In the genomic region with DNA sequence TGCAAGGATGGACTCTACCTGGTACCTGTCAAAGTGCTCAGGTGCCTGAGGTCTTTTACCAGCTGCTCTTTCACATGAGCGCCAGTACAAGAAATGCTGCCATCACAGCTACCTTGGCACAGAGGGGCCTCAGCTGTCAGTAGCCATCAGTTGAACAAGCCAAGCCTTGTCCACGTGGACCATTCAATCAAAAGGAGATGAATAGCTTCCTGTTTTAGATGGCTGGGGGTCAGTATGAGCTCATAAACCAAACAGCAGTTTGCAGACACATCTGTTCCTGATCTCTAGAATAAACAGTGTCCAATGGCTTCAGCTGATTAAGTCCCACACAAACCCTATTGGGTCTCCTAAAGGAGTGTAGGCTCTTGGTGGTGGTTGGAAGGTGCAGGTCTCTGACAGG, we compare ENCODE assay signal across 17 mouse cellular contexts. TPM values are rescaled to one million over a fixed set of nuclear protein-coding genes. Genes with fewer than 3 reads are reported as not detected.
DNase-seq lines count a peak whose midpoint lies in the region; ATAC-seq lines count a peak whose summit lies in the region.
"Had no signal": no experiment of that assay in that cellular context is flagged by ENCODE, and none has a peak within 500 bp of the region (broad histone marks: within the 10 kb centered on the region; RNA-seq: fewer than 3 reads in every experiment).

No protein-coding gene starts in this region.

- H3K36me3 ChIP-seq in hindbrain, embryonic 10.5 days, result peaks cover 97% of the 10 kb centered on the region
- peaks cover 91% of the 10 kb centered on the region for H3K36me3 ChIP-seq in hindbrain, embryonic 12.5 days
- H3K36me3 ChIP-seq in intestine, embryonic 14.5 days (ENCODE audit: control insufficient read depth, insufficient read depth, low read length), result peaks cover 85% of the 10 kb centered on the region
- peaks cover 37% of the 10 kb centered on the region for H3K36me3 ChIP-seq in stomach, embryonic 15.5 days
- H3K36me3 ChIP-seq in liver, embryonic 12.5 days, result peaks cover 78% of the 10 kb centered on the region

- intact Hi-C loops in heart, postnatal 25 days (cut with DNase I), result no loop called here

- H3K4me3 ChIP-seq in hindbrain, embryonic 10.5 days, result no peak overlapping the region
- H3K4me3 ChIP-seq in hindbrain, embryonic 12.5 days, result no peak overlapping the region
- no peak overlapping the region for H3K4me3 ChIP-seq in intestine, embryonic 14.5 days (ENCODE audit: low read depth, low read length)
- no peak overlapping the region for H3K4me3 ChIP-seq in stomach, embryonic 15.5 days (replicated peaks)
- no peak overlapping the region for H3K4me3 ChIP-seq in liver, embryonic 12.5 days
- H3K4me3 ChIP-seq: erythroblast, embryonic 14.5 days; heart, embryonic 12.5 days; hindbrain, embryonic 13.5 days; megakaryocyte, embryonic 14.5 days had no signal

- 70% methylated on average over 2 of the region's 2 CpGs for WGBS in hindbrain, embryonic 10.5 days
- WGBS in hindbrain, embryonic 12.5 days, result 63% methylated on average over 2 of the region's 2 CpGs
- WGBS in intestine, embryonic 14.5 days, result 44% methylated on average over 2 of the region's 2 CpGs
- 30% methylated on average over 2 of the region's 2 CpGs for WGBS in stomach, embryonic 15.5 days
- WGBS in liver, embryonic 12.5 days (ENCODE audit: insufficient replicate concordance), result 57% methylated on average over 2 of the region's 2 CpGs

- no peak overlapping the region for H3K9ac ChIP-seq in hindbrain, embryonic 12.5 days
- no peak overlapping the region for H3K9ac ChIP-seq in intestine, embryonic 14.5 days (ENCODE audit: low read length)
- no peak overlapping the region for H3K9ac ChIP-seq in stomach, embryonic 15.5 days
- H3K9ac ChIP-seq in liver, embryonic 12.5 days, result no peak overlapping the region
- H3K9ac ChIP-seq: heart, embryonic 12.5 days; hindbrain, embryonic 13.5 days; lung, embryonic 14.5 days had no signal

- no peak for ATAC-seq in hindbrain, embryonic 12.5 days (ENCODE audit: low FRiP score)
- ATAC-seq in intestine, embryonic 14.5 days (replicated peaks; ENCODE audit: low FRiP score, low TSS enrichment, low read depth), result no peak
- no peak for ATAC-seq in stomach, embryonic 15.5 days (ENCODE audit: insufficient read depth, low FRiP score, low read depth)
- ATAC-seq in liver, embryonic 12.5 days, result no peak

- no peak overlapping the region for H3K4me2 ChIP-seq in hindbrain, embryonic 12.5 days (replicated peaks)
- H3K4me2 ChIP-seq in intestine, embryonic 14.5 days (ENCODE audit: low read length), result no peak overlapping the region
- H3K4me2 ChIP-seq in stomach, embryonic 15.5 days, result no peak overlapping the region
- H3K4me2 ChIP-seq in liver, embryonic 12.5 days, result no peak overlapping the region
- H3K4me2 ChIP-seq: heart, embryonic 12.5 days; hindbrain, embryonic 13.5 days; lung, embryonic 14.5 days had no signal

- no peaks in the 10 kb centered on the region for H3K27me3 ChIP-seq in hindbrain, embryonic 10.5 days (ENCODE audit: insufficient read depth, poor library complexity, severe bottlenecking)
- H3K27me3 ChIP-seq in hindbrain, embryonic 12.5 days, result no peaks in the 10 kb centered on the region
- no peaks in the 10 kb centered on the region for H3K27me3 ChIP-seq in intestine, embryonic 14.5 days (replicated peaks; ENCODE audit: control insufficient read depth, insufficient read depth, low read length)
- no peaks in the 10 kb centered on the region for H3K27me3 ChIP-seq in stomach, embryonic 15.5 days (replicated peaks)
- H3K27me3 ChIP-seq in liver, embryonic 12.5 days (replicated peaks), result no peaks in the 10 kb centered on the region
- H3K27me3 ChIP-seq: heart, embryonic 12.5 days; hindbrain, embryonic 13.5 days; megakaryocyte, embryonic 14.5 days had no signal

- H3K27ac ChIP-seq in hindbrain, embryonic 10.5 days, result no peak overlapping the region
- H3K27ac ChIP-seq in hindbrain, embryonic 12.5 days, result no peak overlapping the region
- H3K27ac ChIP-seq in intestine, embryonic 14.5 days (ENCODE audit: low read depth), result peak overlapping the region; percentile 30; the same call in 1 of the 2 replicates
- peak overlapping the region; percentile 31 for H3K27ac ChIP-seq in stomach, embryonic 15.5 days
- H3K27ac ChIP-seq in liver, embryonic 12.5 days, result no peak overlapping the region
- H3K27ac ChIP-seq: hindbrain, embryonic 13.5 days had no signal

- no peaks in the 10 kb centered on the region for H3K9me3 ChIP-seq in hindbrain, embryonic 10.5 days
- H3K9me3 ChIP-seq in hindbrain, embryonic 12.5 days (replicated peaks), result no peaks in the 10 kb centered on the region
- no peaks in the 10 kb centered on the region for H3K9me3 ChIP-seq in intestine, embryonic 14.5 days (ENCODE audit: control insufficient read depth, low read length)
- no peaks in the 10 kb centered on the region for H3K9me3 ChIP-seq in stomach, embryonic 15.5 days
- no peaks in the 10 kb centered on the region for H3K9me3 ChIP-seq in liver, embryonic 12.5 days (replicated peaks)
- H3K9me3 ChIP-seq: heart, embryonic 12.5 days; hindbrain, embryonic 13.5 days; megakaryocyte, embryonic 14.5 days had no signal

- peak; percentile 20 for DNase-seq in hindbrain, embryonic 10.5 days (ENCODE audit: low spot score)
- peak; percentile 69 for DNase-seq in embryo, embryonic 10.5 days (ENCODE audit: low spot score)
- no peak for DNase-seq in intestine, embryonic 14.5 days (ENCODE audit: low spot score)
- DNase-seq in ovary, postnatal 10 days (ENCODE audit: low spot score), result no peak
- DNase-seq in heart, postnatal 25 days (ENCODE audit: low spot score), result no peak
- DNase-seq: cerebellum, adult 11 months; cerebellum, postnatal 25 days; gastrocnemius, postnatal 36 days; lung, embryonic 14.5 days; thymus, postnatal 14 days had no signal

- H3K4me1 ChIP-seq in hindbrain, embryonic 10.5 days (replicated peaks), result 0 out of 2 replicates have a peak, but pooled peaks cover 8% of the 10 kb centered on the region
- H3K4me1 ChIP-seq in hindbrain, embryonic 12.5 days, result no peaks in the 10 kb centered on the region
- peaks cover 16% of the 10 kb centered on the region for H3K4me1 ChIP-seq in intestine, embryonic 14.5 days (replicated peaks; ENCODE audit: control insufficient read depth, insufficient read depth, low read length)
- peaks cover 21% of the 10 kb centered on the region; the same call in 1 of the 2 replicates for H3K4me1 ChIP-seq in stomach, embryonic 15.5 days
- H3K4me1 ChIP-seq in liver, embryonic 12.5 days, result peaks cover 4% of the 10 kb centered on the region; the same call in 1 of the 2 replicates
- H3K4me1 ChIP-seq: hindbrain, embryonic 13.5 days had no signal

RNA-seq across cellular contexts. Expression of gene Timm22, which starts 9.2 kb away (rescaled TPM):
- polyA plus RNA-seq in hindbrain, embryonic 10.5 days (2016; fragmentation: Nextera tagmentation; extraction: Ambion mirVana), result 123 and 148 TPM in 2 replicates
- polyA plus RNA-seq in hindbrain, embryonic 12.5 days (2016; fragmentation: Nextera tagmentation; extraction: Ambion mirVana), result 111 and 113 TPM in 2 replicates
- polyA plus RNA-seq in intestine, embryonic 14.5 days (2014; fragmentation: Nextera tagmentation; extraction: Ambion mirVana), result 117 and 119 TPM in 2 replicates
- 92.5 and 96.5 TPM in 2 replicates for polyA plus RNA-seq in stomach, embryonic 15.5 days (2015; fragmentation: Nextera tagmentation; extraction: Ambion mirVana)
- total RNA-seq in heart, postnatal 25 days (2021), result 10 to 100 TPM; 51.1 to 57.1 TPM
- polyA plus RNA-seq in liver, embryonic 12.5 days (2016; fragmentation: Nextera tagmentation; extraction: Ambion mirVana), result 59.4 and 63.6 TPM in 2 replicates

RNA-seq across cellular contexts. Expression of gene Nxn, which starts 17.0 kb away (rescaled TPM):
- 45.3 and 46.6 TPM in 2 replicates for polyA plus RNA-seq in hindbrain, embryonic 10.5 days (2016; fragmentation: Nextera tagmentation; extraction: Ambion mirVana)
- polyA plus RNA-seq in hindbrain, embryonic 12.5 days (2016; fragmentation: Nextera tagmentation; extraction: Ambion mirVana), result 54.3 and 57.3 TPM in 2 replicates
- 45.8 and 51.4 TPM in 2 replicates for polyA plus RNA-seq in intestine, embryonic 14.5 days (2014; fragmentation: Nextera tagmentation; extraction: Ambion mirVana)
- polyA plus RNA-seq in stomach, embryonic 15.5 days (2015; fragmentation: Nextera tagmentation; extraction: Ambion mirVana), result 35.1 and 37.9 TPM in 2 replicates
- 10 to 100 TPM; 11.6 to 14.8 TPM for total RNA-seq in heart, postnatal 25 days (2021)
- 6.0 and 6.9 TPM in 2 replicates for polyA plus RNA-seq in liver, embryonic 12.5 days (2016; fragmentation: Nextera tagmentation; extraction: Ambion mirVana)

Comparison
In these comparisons a context has a peak if more than half of its experiments do, and no peak if none do; other contexts are left out.
1. DNase-seq: peak in hindbrain, embryonic 10.5 days (single experiment) and embryo, embryonic 10.5 days (single experiment); none in intestine, embryonic 14.5 days (single experiment), ovary, postnatal 10 days (single experiment) and heart, postnatal 25 days (single experiment).
2. H3K27ac ChIP-seq: peak in intestine, embryonic 14.5 days (single experiment) and stomach, embryonic 15.5 days (single experiment); none in hindbrain, embryonic 10.5 days (single experiment), hindbrain, embryonic 12.5 days (single experiment) and liver, embryonic 12.5 days (single experiment).